Mouse (Mus musculus) CH12.LX (cell line): ENCODE data around the gene Mprip. TPM values are rescaled to one million over a fixed set of nuclear protein-coding genes. Genes with fewer than 3 reads are reported as not detected.

Experiments used
- DNase-seq: peaks from one replicate; pipeline ENCODE4 v3.0.0-alpha.2; 2013; ENCODE audit errors: extremely low read depth
- H3K27ac ChIP-seq: 2 replicates; pipeline ENCODE4 v1.5.1; 2012; ENCODE audit warnings: low read depth, mild to moderate bottlenecking, control low read depth, moderate library complexity; ENCODE audit not compliant: insufficient read depth
- H3K27me3 ChIP-seq: replicated peaks from 2 replicates; pipeline ENCODE3; 2012; ENCODE audit warnings: inconsistent platforms
- H3K36me3 ChIP-seq, 2 experiments: replicated peaks in 1 of 2; 2 replicates each; pipeline versions ENCODE3 to v1.6.1; 2012; ENCODE audit warnings: inconsistent platforms in 1 of 2, low read length in 1 of 2, mild to moderate bottlenecking in 1 of 2, mixed read lengths in 1 of 2, moderate library complexity in 1 of 2; ENCODE audit not compliant: control insufficient read depth in 1 of 2, insufficient read depth in 1 of 2
- H3K4me1 ChIP-seq, 2 experiments: 2 replicates each; pipeline ENCODE4 v1.6.1; 2012; ENCODE audit warnings: inconsistent platforms in 1 of 2, moderate library complexity in 1 of 2; ENCODE audit not compliant: insufficient read depth in 2 of 2, control insufficient read depth in 1 of 2
- H3K4me2 ChIP-seq: 2 replicates; pipeline ENCODE4 v1.6.1; 2012; ENCODE audit warnings: low read depth, mild to moderate bottlenecking, control low read depth; ENCODE audit not compliant: poor library complexity, insufficient read depth, severe bottlenecking
- H3K4me3 ChIP-seq, 3 experiments: fragments of 150-350 bp in 1 of 3; sonication (generic) in 1 of 3; replicated peaks in 1 of 3; 2 replicates each; pipeline versions ENCODE3 to v1.5.1; 2011 to 2012; ENCODE audit warnings: low read depth in 2 of 3, low read length in 2 of 3, mild to moderate bottlenecking in 2 of 3, moderate library complexity in 2 of 3, control low read depth in 1 of 3, improper control_type of control experiment in 1 of 3, inconsistent platforms in 1 of 3, mixed read lengths in 1 of 3; ENCODE audit not compliant: poor library complexity in 1 of 3
- H3K79me2 ChIP-seq: replicated peaks from 2 replicates; pipeline ENCODE4 v1.6.1; 2012; ENCODE audit warnings: mild to moderate bottlenecking, moderate library complexity; ENCODE audit not compliant: control insufficient read depth, poor library complexity, insufficient read depth, severe bottlenecking; ENCODE audit errors: extremely low read depth
- H3K9ac ChIP-seq: 2 replicates; pipeline ENCODE4 v1.6.1; 2012; ENCODE audit warnings: low read depth, mild to moderate bottlenecking, control low read depth, moderate library complexity; ENCODE audit not compliant: insufficient read depth
- H3K9me3 ChIP-seq: replicated peaks from 2 replicates; pipeline ENCODE3; 2012; ENCODE audit warnings: low read length, inconsistent platforms, mixed read lengths
- BHLHE40 ChIP-seq: IDR thresholded peaks from 2 replicates; pipeline ENCODE4 v1.6.1; 2011; ENCODE audit warnings: mild to moderate bottlenecking, low read depth, low read length, improper control_type of control experiment
- CHD2 ChIP-seq: IDR thresholded peaks from 2 replicates; pipeline ENCODE4 v1.6.1; 2011; ENCODE audit warnings: low read length, improper control_type of control experiment
- ELF1 ChIP-seq: IDR thresholded peaks from 2 replicates; pipeline ENCODE4 v1.6.1; 2014; ENCODE audit warnings: low read depth, mild to moderate bottlenecking, inconsistent platforms, low read length, improper control_type of control experiment
- EP300 ChIP-seq: IDR thresholded peaks from 2 replicates; pipeline ENCODE4 v1.6.1; 2011; ENCODE audit warnings: low read length, improper control_type of control experiment
- JUN ChIP-seq: IDR thresholded peaks from 2 replicates; pipeline ENCODE4 v1.6.1; 2011; ENCODE audit warnings: low read depth, mild to moderate bottlenecking, low read length, improper control_type of control experiment, moderate library complexity; ENCODE audit not compliant: insufficient read depth
- MAFK ChIP-seq: IDR thresholded peaks from 2 replicates; pipeline ENCODE4 v1.6.1; 2011; ENCODE audit warnings: low read length, improper control_type of control experiment; ENCODE audit not compliant: insufficient replicate concordance
- MAX ChIP-seq: IDR thresholded peaks from 2 replicates; pipeline ENCODE4 v1.6.1; 2011; ENCODE audit warnings: low read length, improper control_type of control experiment
- MAZ ChIP-seq: IDR thresholded peaks from 2 replicates; pipeline ENCODE4 v1.6.1; 2012; ENCODE audit warnings: low read depth, mild to moderate bottlenecking, inconsistent platforms, low read length, improper control_type of control experiment, moderate library complexity
- MYC ChIP-seq: IDR thresholded peaks from 2 replicates; pipeline ENCODE4 v1.6.1; 2011; ENCODE audit warnings: low read depth, mild to moderate bottlenecking, improper control_type of control experiment, low read length
- NELFE ChIP-seq: IDR thresholded peaks from 2 replicates; pipeline ENCODE4 v1.6.1; 2011; ENCODE audit warnings: low read depth, low read length, improper control_type of control experiment
- NRF1 ChIP-seq: IDR thresholded peaks from 2 replicates; pipeline ENCODE4 v1.6.1; 2014; ENCODE audit warnings: low read depth, mild to moderate bottlenecking, inconsistent platforms, low read length, improper control_type of control experiment, moderate library complexity
- RAD21 ChIP-seq: IDR thresholded peaks from 2 replicates; pipeline ENCODE4 v1.6.1; 2011; ENCODE audit warnings: low read depth, mild to moderate bottlenecking, low read length, improper control_type of control experiment, moderate library complexity
- RCOR1 ChIP-seq: conservative IDR thresholded peaks from 2 replicates; pipeline ENCODE4 v1.6.1; 2012; ENCODE audit warnings: low read depth, mild to moderate bottlenecking, inconsistent platforms, low read length, improper control_type of control experiment
- TCF12 ChIP-seq: IDR thresholded peaks from 2 replicates; pipeline ENCODE4 v1.6.1; 2014; ENCODE audit warnings: low read depth, mild to moderate bottlenecking, inconsistent platforms, low read length, improper control_type of control experiment
- UBTF ChIP-seq: IDR thresholded peaks from 2 replicates; pipeline ENCODE4 v1.6.1; 2012; ENCODE audit warnings: low read depth, mild to moderate bottlenecking, inconsistent platforms, low read length, improper control_type of control experiment, moderate library complexity
- USF1 ChIP-seq: IDR thresholded peaks from 2 replicates; pipeline ENCODE4 v1.6.1; 2014; ENCODE audit warnings: low read depth, mild to moderate bottlenecking, inconsistent platforms, low read length, improper control_type of control experiment
- ZC3H11A ChIP-seq: IDR thresholded peaks from 2 replicates; pipeline ENCODE4 v1.6.1; 2012; ENCODE audit warnings: low read depth, mild to moderate bottlenecking, inconsistent platforms, low read length, improper control_type of control experiment
- ZKSCAN1 ChIP-seq: IDR thresholded peaks from 2 replicates; pipeline ENCODE4 v1.6.1; 2012; ENCODE audit warnings: low read depth, inconsistent platforms, low read length, improper control_type of control experiment, borderline replicate concordance
- ZNF384 ChIP-seq: IDR thresholded peaks from 2 replicates; pipeline ENCODE4 v1.6.1; 2012; ENCODE audit warnings: low read depth, low read length, improper control_type of control experiment, inconsistent platforms
- dilution Hi-C: fragments of 300-500 bp; cut with MboI; formaldehyde crosslinking; loops from 2 replicates; pipeline ENCODE4 v1.14.3; 2020; ENCODE audit warnings: low sequenced_read_pairs; ENCODE audit not compliant: extremely low pct_unique_long_range_greater_than_20kb, extremely low pct_ligation_motif_present
- in situ Hi-C: fragments of 300-500 bp; cut with MboI; formaldehyde crosslinking; loops from 3 replicates; pipeline ENCODE4 v1.14.3; 2019; ENCODE audit warnings: low sequenced_read_pairs, low pct_ligation_motif_present, low pct_unique_long_range_greater_than_20kb, mixed read lengths
- polyA plus RNA-seq: library from polyadenylated mRNA; unstranded; fragments of >175 nt; gene quantifications from 2 replicates; pipeline ENCODE4 v1.2.1, GENCODE M21; 2012; ENCODE audit warnings: low read depth; ENCODE audit not compliant: insufficient read length
- total RNA-seq, 2 experiments: library from RNA; depleted of rRNA; stranded (reverse); fragments of 300-350 nt in 1 of 2; fragments of >200 nt in 1 of 2; gene quantifications; 2 replicates each; pipeline ENCODE4 v1.2.3; 2012 to 2014

Gene Mprip
- total and polyA plus RNA-seq, 3 experiments, result 50.6 to 59.5 (median 56.4) TPM

GRCm38 (mm10) chr11:59694533-59694932 lies 33.4 kb downstream of the Mprip start:
- Histone ChIP-seq H3K36me3 (peaks cover 0 to 28% of the 10 kb centered on the region in 2 experiments), H3K9me3 (no peaks in the 10 kb centered on the region), H3K27me3 (no peaks in the 10 kb centered on the region), H3K4me1 (no peaks in the 10 kb centered on the region), H3K27ac (no peak overlapping the region), H3K4me2 (no peak overlapping the region), H3K79me2 (no peaks in the 10 kb centered on the region; the same call in 1 of the 2 replicates), H3K9ac (no peak overlapping the region), H3K4me3 (no peak overlapping the region)
- in situ Hi-C loops, result no loop called here
- dilution Hi-C loops, result no loop called here
- TF ChIP-seq RCOR1 (no peak), EP300 (no peak), ELF1 (no peak), JUN (no peak), ZC3H11A (no peak), NELFE (no peak), MAFK (no peak), ZNF384 (no peak), MYC (no peak), NRF1 (no peak), MAX (no peak), MAZ (no peak)
- DNase-seq, result no peak

GRCm38 (mm10) chr11:59695550-59695949 lies 34.4 kb downstream of the Mprip start:
- TF ChIP-seq ZKSCAN1, result no peak
- no peak for TF ChIP-seq UBTF
- TF ChIP-seq EP300, result no peak
- no peak for TF ChIP-seq TCF12
- TF ChIP-seq RAD21, result no peak
- TF ChIP-seq USF1, result no peak
- no peak for TF ChIP-seq MAX
- no peak for TF ChIP-seq CHD2
- no peak for TF ChIP-seq BHLHE40
- dilution Hi-C loops, result no loop called here
- Histone ChIP-seq H3K36me3 (peaks cover 0 to 30% of the 10 kb centered on the region in 2 experiments), H3K4me2 (no peak overlapping the region), H3K9me3 (no peaks in the 10 kb centered on the region), H3K79me2 (no peaks in the 10 kb centered on the region; the same call in 1 of the 2 replicates), H3K27me3 (no peaks in the 10 kb centered on the region), H3K27ac (no peak overlapping the region), H3K9ac (no peak overlapping the region), H3K4me3 (no peak overlapping the region), H3K4me1 (no peaks in the 10 kb centered on the region)
- DNase-seq, result no peak
- in situ Hi-C loops, result no loop called here
